Mouse (Mus musculus) layer of hippocampus, postnatal 14 days (tissue): ENCODE measurements around the gene Prl7b1. TPM values are rescaled to one million over a fixed set of nuclear protein-coding genes. Genes with fewer than 3 reads are reported as not detected.

Source experiments
- DNase-seq, 2 experiments: peaks; one replicate each; pipeline ENCODE4 v3.0.0; 2021 to 2022; ENCODE audit warnings: low spot score in 2 of 2, mixed read lengths in 1 of 2
- long read RNA-seq, 2 experiments: library from polyadenylated mRNA; stranded (forward); transcript quantifications; one replicate each; pipeline ENCODE4 v2.0.0; 2021
- total RNA-seq, 2 experiments: library from RNA; stranded (reverse); gene quantifications; 2 replicates each; pipeline ENCODE4 v1.2.3; 2021

Gene Prl7b1
- total RNA-seq: not detected
- long read RNA-seq, experiment 1: 0 reads
- long read RNA-seq, experiment 2: 0 reads

GRCm38 (mm10) chr13:27610482-27610881, at the start of gene Prl7b1:
Prl7b1 (minus strand) TSS chr13:27610582.
- DNase-seq: no peak

DNA sequence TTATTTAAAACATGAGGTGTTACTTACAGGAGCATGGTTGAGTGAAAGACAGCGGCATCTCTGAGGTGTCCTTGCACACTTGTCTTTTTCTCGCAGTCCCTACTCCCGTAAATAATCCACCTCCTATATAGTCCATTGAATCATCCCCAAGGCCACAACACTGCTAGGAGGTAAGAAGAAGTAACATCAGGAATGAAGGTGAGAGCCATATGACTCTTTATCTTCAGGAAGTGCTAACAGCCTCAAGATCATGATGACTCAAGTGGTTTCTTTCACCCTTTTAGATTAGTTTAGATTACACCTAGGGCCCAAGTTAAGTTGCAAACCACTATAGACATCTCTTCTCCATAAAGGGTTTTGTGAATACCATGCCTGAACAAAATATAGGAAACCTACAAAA, 32.0 kb upstream of the Prl7b1 start, which contains the start of gene Prl7a1:
Gene Prl7a1 (minus strand): TSS at position 101 of the 400 bp plus-strand sequence.
- DNase-seq: no peak

GRCm38 (mm10) chr13:27582071-27582470, 28.3 kb downstream of the Prl7b1 start, which contains the start of gene Prl8a1:
Prl8a1 (minus strand) TSS chr13:27582171.
- DNase-seq: no peak

GRCm38 (mm10) chr13:27564506-27564905, 45.9 kb downstream of the Prl7b1 start, which contains the start of gene Prl8a9:
Prl8a9 (minus strand) TSS chr13:27564606.
- DNase-seq: no peak

GRCm38 (mm10) chr13:27553336-27553735, 57.0 kb downstream of the Prl7b1 start:
- no peak for DNase-seq

Other genes starting within 250 kb of the Prl7b1 start
- gene Prl2b1, start 219.7 kb downstream of the Prl7b1 start, total RNA-seq: not detected
- gene Prl8a6, start 171.9 kb downstream of the Prl7b1 start, total RNA-seq: not detected
- gene Prl8a8, start 97.4 kb downstream of the Prl7b1 start, total RNA-seq: not detected
- gene Prl8a9, start 46.0 kb downstream of the Prl7b1 start, total RNA-seq: not detected
- gene Prl8a1, start 28.4 kb downstream of the Prl7b1 start, total RNA-seq: not detected
- gene Prl7a1, start 31.9 kb upstream of the Prl7b1 start, total RNA-seq: not detected
- not detected for gene Prl7a2, start 57.5 kb upstream of the Prl7b1 start, total RNA-seq
- gene Prl7d1, start 106.2 kb upstream of the Prl7b1 start, total RNA-seq: not detected
- gene Prl7c1, start 170.2 kb upstream of the Prl7b1 start, total RNA-seq: not detected
- not detected for gene Prl2a1, start 191.1 kb upstream of the Prl7b1 start, total RNA-seq
- not detected for gene Prl2c1, start 238.8 kb upstream of the Prl7b1 start, total RNA-seq